Mouse (Mus musculus): ENCODE results near the gene Vmn1r87.

DNA sequence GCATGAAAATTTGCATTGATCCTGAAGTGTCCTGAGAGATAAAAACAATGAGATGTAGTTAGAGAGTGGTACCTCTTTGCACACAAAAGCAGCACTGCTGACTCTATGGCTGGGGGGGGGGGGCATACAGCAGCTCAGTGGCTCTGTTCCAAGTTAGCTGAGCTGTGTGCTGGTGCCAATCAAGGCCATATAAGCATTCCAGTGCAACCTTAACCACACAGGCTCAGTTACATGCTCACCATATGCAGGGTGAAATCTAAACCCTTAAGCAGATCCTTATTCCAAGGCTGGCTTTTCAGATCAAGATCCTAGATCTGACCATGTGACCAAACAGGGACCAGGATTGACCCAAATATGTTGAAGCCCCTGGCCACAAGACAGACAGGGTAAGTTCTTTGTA is 2.6 kb downstream of the Vmn1r87 start:
- TF ChIP-seq MYOD1 (IDR thresholded peaks at IDR 0.05; ENCODE audit: control insufficient read depth, insufficient read length, low read depth) (no peak), CTCF (IDR thresholded peaks at IDR 0.05; ENCODE audit: control insufficient read depth, insufficient read depth, insufficient read length) (no peak), MAX (IDR thresholded peaks at IDR 0.05) (no peak)
